Mouse (Mus musculus) bone marrow macrophage, adult 2 months (primary cell): ENCODE data around the gene Ccdc9b.

Source experiments
- CTCF ChIP-seq: IDR thresholded peaks from 2 replicates; pipeline ENCODE4 v1.5.1; 2012; ENCODE audit warnings: low read depth, mild to moderate bottlenecking, low read length, moderate library complexity
- POLR2A ChIP-seq: IDR thresholded peaks from 2 replicates; pipeline ENCODE4 v1.6.1; 2012; ENCODE audit warnings: mild to moderate bottlenecking, low read depth, low read length, borderline replicate concordance

GRCm38 (mm10) chr2:118727911-118728310 is 34.5 kb downstream of the Ccdc9b start:
- TF ChIP-seq CTCF: no peak
- no peak for TF ChIP-seq POLR2A
